Mouse (Mus musculus) cortical plate, adult 2 months (tissue): ENCODE data around the gene Fam83b. TPM values are rescaled to one million over a fixed set of nuclear protein-coding genes. Genes with fewer than 3 reads are reported as not detected.

Experiments
- H3K27ac ChIP-seq: fragments of 200-500 bp; 2 replicates; pipeline ENCODE4 v1.5.1; 2012; ENCODE audit warnings: low read length, control low read depth, inconsistent platforms; ENCODE audit not compliant: insufficient read depth
- H3K4me1 ChIP-seq: fragments of 200-500 bp; 2 replicates; pipeline ENCODE4 v1.6.1; 2011; ENCODE audit warnings: low read length; ENCODE audit not compliant: control insufficient read depth, insufficient read depth
- H3K4me3 ChIP-seq: fragments of 200-500 bp; 2 replicates; pipeline ENCODE4 v1.5.1; 2011; ENCODE audit warnings: mild to moderate bottlenecking, low read length, control low read depth; ENCODE audit not compliant: insufficient read depth
- CTCF ChIP-seq: fragments of 200-500 bp; IDR thresholded peaks from 2 replicates; pipeline ENCODE4 v1.5.1; 2011; ENCODE audit warnings: mild to moderate bottlenecking, control low read depth, low read length; ENCODE audit not compliant: insufficient read depth; ENCODE audit errors: extremely low read depth
- POLR2A ChIP-seq: fragments of 200-500 bp; IDR thresholded peaks from 2 replicates; pipeline ENCODE4 v1.6.1; 2011; ENCODE audit warnings: mild to moderate bottlenecking, low read length, control low read depth; ENCODE audit not compliant: insufficient read depth; ENCODE audit errors: extremely low read depth
- polyA plus RNA-seq: library from polyadenylated mRNA; depleted of rRNA; stranded (reverse); fragments of >200 nt; gene quantifications from 2 replicates; pipeline ENCODE4 v1.2.3, GENCODE M21; 2012; rRNA removed

Fam83b gene
- polyA plus RNA-seq, 1 experiment = 0.04 TPM

DNA sequence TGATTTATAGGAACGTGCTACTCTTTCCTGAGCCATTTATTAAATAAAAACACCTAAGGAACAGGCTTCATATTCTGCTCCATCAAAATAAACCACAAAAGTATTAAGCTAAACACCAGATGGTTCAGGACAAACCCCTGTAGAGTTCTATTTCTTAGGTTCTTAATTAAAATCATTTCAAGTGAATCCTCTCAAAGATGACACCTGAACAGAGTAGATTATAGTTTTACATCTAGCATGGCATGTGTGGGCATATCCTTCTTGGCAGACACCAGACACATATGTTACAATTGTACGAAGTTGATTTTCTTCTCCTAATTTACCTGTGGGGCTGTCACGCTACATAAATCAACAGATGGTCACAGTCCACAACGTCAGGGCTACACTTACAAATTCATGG, 35.5 kb downstream of the Fam83b start:
- Histone ChIP-seq H3K4me1 (no peaks in the 10 kb centered on the region), H3K27ac (no peak overlapping the region), H3K4me3 (no peak overlapping the region)
- TF ChIP-seq POLR2A = no peak
- TF ChIP-seq CTCF = no peak

DNA sequence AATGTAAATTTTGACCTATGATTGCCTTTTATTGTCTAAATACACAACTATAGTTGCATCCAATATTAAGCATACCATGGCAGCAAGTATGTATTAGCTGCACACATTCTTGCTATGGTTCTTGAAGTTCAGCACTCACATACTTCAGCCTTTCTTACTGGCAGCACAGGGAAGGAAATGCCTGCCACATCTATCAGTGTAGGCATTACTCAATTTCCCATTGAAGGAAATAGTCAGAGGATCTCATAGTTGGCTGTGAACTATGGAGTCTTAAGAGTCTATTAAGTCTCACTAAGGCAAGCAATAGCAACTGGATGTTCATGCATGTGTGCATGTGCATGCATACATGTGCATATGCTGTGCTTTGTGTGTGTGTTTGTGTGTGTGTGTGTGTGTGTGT, 41.3 kb downstream of the Fam83b start:
- no peak overlapping the region for H3K27ac ChIP-seq
- TF ChIP-seq POLR2A = no peak
- H3K4me3 ChIP-seq = no peak overlapping the region
- no peaks in the 10 kb centered on the region for H3K4me1 ChIP-seq

DNA sequence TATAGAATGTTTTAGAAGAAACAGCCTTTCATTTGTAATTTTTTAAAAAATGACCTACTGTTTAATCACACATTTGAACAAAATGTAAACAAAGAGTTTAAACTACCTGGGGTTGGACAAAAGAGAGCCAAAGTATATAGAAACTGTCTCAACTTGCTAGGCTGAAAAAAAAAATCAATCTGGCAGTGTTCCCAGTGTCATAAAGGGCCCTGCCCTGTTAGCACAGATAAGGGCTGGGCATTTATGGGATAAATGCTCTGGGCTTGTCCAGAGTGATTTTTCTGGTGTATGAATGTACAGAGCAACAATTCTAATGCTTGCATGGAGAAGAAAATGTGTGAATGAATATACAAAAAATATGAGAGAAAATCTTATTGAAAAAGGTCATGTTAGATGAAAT, 43.8 kb downstream of the Fam83b start:
- Histone ChIP-seq H3K4me3 (no peak overlapping the region), H3K4me1 (no peaks in the 10 kb centered on the region), H3K27ac (no peak overlapping the region)
- TF ChIP-seq POLR2A (no peak), CTCF (no peak)

DNA sequence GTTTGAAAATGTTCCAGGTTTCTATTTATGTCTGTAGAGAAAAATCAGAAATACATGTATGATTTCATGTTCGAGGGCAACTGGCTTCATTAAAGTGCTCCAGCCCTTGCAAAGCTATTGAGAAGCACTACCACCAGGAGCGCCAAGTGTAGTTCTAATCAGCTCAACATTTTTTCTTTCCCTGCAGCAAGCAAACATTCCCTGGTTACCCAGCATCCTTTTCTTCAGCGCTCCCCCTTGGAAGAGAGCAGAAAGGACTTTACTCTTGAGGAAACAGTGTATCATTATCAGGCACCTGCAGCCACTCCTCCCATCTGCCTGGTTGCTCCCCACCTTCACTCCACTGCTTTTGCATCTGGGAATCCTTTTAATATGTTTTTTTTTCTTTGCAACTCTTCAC, 45.3 kb downstream of the Fam83b start:
- Histone ChIP-seq H3K27ac (no peak overlapping the region), H3K4me1 (no peaks in the 10 kb centered on the region), H3K4me3 (no peak overlapping the region)
- TF ChIP-seq CTCF = no peak
- TF ChIP-seq POLR2A = no peak

GRCm38 (mm10) chr9:76518665-76519064, 48.3 kb downstream of the Fam83b start:
- Histone ChIP-seq H3K4me1 (no peaks in the 10 kb centered on the region), H3K27ac (no peak overlapping the region), H3K4me3 (no peak overlapping the region)
- TF ChIP-seq POLR2A (no peak), CTCF (no peak)

GRCm38 (mm10) chr9:76505650-76506049, 61.3 kb downstream of the Fam83b start:
- H3K4me3 ChIP-seq = no peak overlapping the region

GRCm38 (mm10) chr9:76489737-76490136, 77.2 kb downstream of the Fam83b start:
- TF ChIP-seq CTCF (no peak), POLR2A (no peak)
- no peaks in the 10 kb centered on the region for H3K4me1 ChIP-seq
- H3K4me3 ChIP-seq = no peak overlapping the region
- no peak overlapping the region for H3K27ac ChIP-seq

More at GRCm38 (mm10) chr9:76505650-76506049, 61.3 kb downstream of the Fam83b start:
- Histone ChIP-seq H3K4me1 (no peaks in the 10 kb centered on the region), H3K27ac (no peak overlapping the region)
- TF ChIP-seq CTCF = no peak
- TF ChIP-seq POLR2A = no peak

DNA sequence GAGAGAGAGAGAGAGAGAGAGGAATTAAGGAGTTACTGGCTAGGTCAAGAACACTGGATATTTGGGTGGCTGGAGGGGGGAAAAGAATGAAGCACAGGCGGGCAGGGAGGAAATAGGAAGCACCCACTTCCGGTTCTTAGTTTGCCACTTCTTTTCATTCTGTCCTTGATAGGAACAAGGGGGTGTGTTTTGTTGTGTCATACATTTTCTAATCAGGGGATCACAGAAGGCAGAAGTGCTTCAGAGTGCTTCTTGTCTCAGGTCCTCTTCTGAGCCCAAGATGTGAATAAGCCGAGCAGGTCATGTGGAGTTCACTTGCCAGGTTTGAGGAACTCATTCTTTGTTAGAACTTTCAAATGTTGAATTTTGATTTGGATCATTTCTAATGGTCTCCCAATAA, 86.8 kb downstream of the Fam83b start:
- TF ChIP-seq POLR2A = no peak
- no peak for TF ChIP-seq CTCF
- Histone ChIP-seq H3K4me1 (no peaks in the 10 kb centered on the region), H3K4me3 (no peak overlapping the region), H3K27ac (no peak overlapping the region)

DNA sequence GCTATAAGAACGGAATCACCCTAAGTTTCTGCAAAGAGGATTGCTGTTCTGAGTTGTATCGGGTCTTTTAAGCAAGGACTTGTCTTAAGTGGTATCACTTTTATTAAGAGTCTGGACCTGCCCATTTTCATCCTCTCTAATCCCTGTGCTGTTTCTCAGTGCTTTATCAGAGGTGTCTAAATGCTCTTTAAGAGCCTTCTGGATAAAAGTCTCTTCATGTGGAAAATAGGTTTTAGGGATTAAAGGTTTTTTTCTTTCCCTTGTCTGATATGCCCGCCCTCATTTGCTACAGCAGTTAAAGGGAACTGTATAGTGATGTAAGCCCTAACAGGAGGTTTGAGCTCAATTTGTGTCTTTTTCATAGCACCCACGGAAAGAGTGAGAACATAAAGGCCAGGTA, 97.4 kb downstream of the Fam83b start:
- no peak overlapping the region for H3K27ac ChIP-seq
- H3K4me1 ChIP-seq = no peaks in the 10 kb centered on the region
- H3K4me3 ChIP-seq = no peak overlapping the region
- TF ChIP-seq CTCF (no peak), POLR2A (no peak)

DNA sequence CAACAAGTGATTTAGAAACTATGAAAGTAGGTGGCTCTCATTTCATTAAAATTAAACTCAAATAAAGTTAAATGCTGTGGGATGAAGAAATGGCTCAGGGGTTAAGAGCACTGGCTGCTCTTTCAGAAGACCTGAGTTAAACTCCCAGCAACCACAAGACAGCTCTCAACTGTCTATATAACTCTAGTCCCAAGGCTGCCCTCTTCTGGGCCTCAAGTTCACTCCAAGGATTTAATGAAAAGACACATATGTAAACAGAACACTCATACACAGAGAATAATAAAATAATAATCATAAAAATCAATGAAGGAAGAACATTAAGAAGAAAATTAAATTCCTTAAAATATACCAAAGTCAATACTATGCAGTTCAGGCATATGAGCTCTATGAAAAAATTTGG, 105.4 kb downstream of the Fam83b start:
- H3K27ac ChIP-seq = no peak overlapping the region
- H3K4me3 ChIP-seq = no peak overlapping the region
- no peaks in the 10 kb centered on the region for H3K4me1 ChIP-seq
- TF ChIP-seq POLR2A (no peak), CTCF (no peak)

GRCm38 (mm10) chr9:76455703-76456102, 111.2 kb downstream of the Fam83b start:
- no peak for TF ChIP-seq POLR2A
- TF ChIP-seq CTCF = no peak
- Histone ChIP-seq H3K4me1 (no peaks in the 10 kb centered on the region), H3K4me3 (no peak overlapping the region), H3K27ac (no peak overlapping the region)

Other genes starting within 250 kb of the Fam83b start
- 1.2 and 1.3 TPM in 2 replicates for gene Hcrtr2, start 243.3 kb downstream of the Fam83b start, polyA plus RNA-seq